Mouse (Mus musculus): ENCODE data around the gene Rpl19. TPM values are rescaled to one million over a fixed set of nuclear protein-coding genes. Genes with fewer than 3 reads are reported as not detected.

The Rpl19 gene
- polyA plus RNA-seq, 1 experiment from 2014 or later = 820 TPM

DNA sequence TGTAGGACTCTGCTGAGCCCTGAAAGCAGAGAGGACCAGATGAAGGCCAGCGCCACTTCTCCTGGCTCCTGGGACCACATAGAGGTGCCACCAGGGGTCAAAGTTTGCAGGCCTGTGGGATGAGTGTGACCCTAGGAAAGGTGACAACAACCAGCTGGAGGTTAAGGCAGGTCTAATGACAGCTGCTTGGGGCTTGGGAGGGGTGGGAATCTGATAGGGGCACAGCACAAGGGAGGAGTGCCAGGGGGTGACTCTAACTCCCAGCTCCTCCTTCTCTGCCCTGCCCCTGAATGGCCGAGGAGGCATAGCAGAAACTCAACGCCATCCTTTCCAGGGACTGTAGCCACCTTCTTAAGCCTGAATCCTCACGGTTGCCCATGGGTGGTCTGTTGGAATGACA lies 9.7 kb upstream of the Rpl19 start:
- Histone ChIP-seq H3K4me1 (replicated peaks) (peaks cover 15% of the 10 kb centered on the region), H3K9ac (no peak overlapping the region), H3K27ac (no peak overlapping the region), H3K36me3 (no peaks in the 10 kb centered on the region), H3K4me2 (no peak overlapping the region), H3K4me3 (replicated peaks) (no peak overlapping the region), H3K27me3 (peaks cover 51% of the 10 kb centered on the region), H3K9me3 (replicated peaks) (no peaks in the 10 kb centered on the region)
- no peak for ATAC-seq (ENCODE audit: low read depth)
- no peak for DNase-seq
- 77% methylated on average over 4 of the region's 4 CpGs for WGBS (ENCODE audit: insufficient replicate concordance)

DNA sequence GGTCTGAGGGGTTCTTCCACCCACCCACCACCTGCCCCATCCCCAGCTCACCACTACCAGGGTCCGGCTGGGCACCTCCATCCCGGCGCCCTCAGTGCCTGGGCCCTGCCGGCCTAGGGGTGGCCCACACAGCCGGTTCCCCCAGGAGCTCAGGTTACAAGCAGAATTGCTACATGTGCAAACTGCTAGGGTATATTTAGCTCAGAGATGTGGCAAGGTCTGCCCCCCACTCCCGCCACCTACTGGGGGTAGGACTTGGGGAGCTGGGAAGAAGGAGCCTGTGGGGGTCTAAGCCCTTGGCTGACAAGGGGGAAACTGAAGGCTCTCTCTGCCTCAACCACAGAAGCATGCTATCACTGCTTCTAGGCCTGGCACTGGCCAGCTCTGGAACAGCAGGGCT lies 8.3 kb upstream of the Rpl19 start:
- H3K4me1 ChIP-seq (replicated peaks) = peaks cover 29% of the 10 kb centered on the region
- WGBS (ENCODE audit: insufficient replicate concordance) = 73% methylated on average over 6 of the region's 6 CpGs
- H3K27me3 ChIP-seq = peaks cover 52% of the 10 kb centered on the region
- no peak overlapping the region for H3K9ac ChIP-seq
- DNase-seq (no peak), ATAC-seq (ENCODE audit: low read depth) (no peak)
- H3K4me2 ChIP-seq = no peak overlapping the region
- no peaks in the 10 kb centered on the region for H3K9me3 ChIP-seq (replicated peaks)
- H3K27ac ChIP-seq = no peak overlapping the region
- H3K36me3 ChIP-seq = no peaks in the 10 kb centered on the region
- H3K4me3 ChIP-seq (replicated peaks) = no peak overlapping the region

DNA sequence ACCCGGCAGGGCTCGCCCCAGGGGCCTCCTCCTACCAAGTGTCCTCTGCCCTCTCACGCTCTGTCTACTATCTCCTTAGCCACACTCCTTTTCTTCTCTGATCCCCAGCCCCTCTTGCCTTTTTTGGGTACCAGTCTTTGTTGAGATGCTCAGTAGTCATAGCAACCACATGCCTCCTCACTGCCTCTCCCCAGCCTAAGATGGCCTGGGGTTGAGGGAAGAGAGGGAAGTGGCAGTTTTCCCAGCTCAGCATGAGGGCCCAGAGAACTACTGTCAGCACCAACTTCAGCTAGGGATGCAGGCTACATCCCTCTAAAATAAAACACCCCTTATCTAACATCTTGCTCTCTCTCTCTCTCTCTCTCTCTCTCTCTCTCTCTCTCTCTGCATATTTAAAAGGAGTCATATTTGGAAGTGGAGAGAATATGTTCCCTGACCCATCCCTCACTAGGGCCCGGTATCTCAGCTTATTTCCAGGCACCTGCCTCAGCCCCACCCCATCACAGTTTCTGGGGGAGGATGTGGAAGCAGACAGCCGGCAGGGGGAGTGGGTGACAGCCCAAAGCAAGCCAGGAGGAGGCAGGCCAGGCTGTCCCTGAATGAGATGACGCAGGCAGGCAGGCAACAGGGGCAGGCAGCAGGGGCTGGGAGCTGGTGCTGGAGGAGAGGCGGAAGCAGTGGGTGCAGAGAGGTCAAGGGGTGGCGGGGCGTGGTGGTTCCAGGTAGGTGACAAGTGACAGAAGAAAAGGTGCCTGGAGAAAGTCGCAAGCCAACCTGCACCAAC lies 7.5 kb upstream of the Rpl19 start:
- 33% methylated on average over 10 of the region's 10 CpGs for WGBS (ENCODE audit: insufficient replicate concordance)
- Histone ChIP-seq H3K27me3 (peaks cover 55% of the 10 kb centered on the region), H3K9me3 (replicated peaks) (no peaks in the 10 kb centered on the region), H3K4me1 (replicated peaks) (peaks cover 32% of the 10 kb centered on the region), H3K9ac (no peak overlapping the region), H3K27ac (no peak overlapping the region), H3K4me3 (replicated peaks) (no peak overlapping the region), H3K4me2 (no peak overlapping the region), H3K36me3 (no peaks in the 10 kb centered on the region)
- DNase-seq (no peak), ATAC-seq (ENCODE audit: low read depth) (no peak)

DNA sequence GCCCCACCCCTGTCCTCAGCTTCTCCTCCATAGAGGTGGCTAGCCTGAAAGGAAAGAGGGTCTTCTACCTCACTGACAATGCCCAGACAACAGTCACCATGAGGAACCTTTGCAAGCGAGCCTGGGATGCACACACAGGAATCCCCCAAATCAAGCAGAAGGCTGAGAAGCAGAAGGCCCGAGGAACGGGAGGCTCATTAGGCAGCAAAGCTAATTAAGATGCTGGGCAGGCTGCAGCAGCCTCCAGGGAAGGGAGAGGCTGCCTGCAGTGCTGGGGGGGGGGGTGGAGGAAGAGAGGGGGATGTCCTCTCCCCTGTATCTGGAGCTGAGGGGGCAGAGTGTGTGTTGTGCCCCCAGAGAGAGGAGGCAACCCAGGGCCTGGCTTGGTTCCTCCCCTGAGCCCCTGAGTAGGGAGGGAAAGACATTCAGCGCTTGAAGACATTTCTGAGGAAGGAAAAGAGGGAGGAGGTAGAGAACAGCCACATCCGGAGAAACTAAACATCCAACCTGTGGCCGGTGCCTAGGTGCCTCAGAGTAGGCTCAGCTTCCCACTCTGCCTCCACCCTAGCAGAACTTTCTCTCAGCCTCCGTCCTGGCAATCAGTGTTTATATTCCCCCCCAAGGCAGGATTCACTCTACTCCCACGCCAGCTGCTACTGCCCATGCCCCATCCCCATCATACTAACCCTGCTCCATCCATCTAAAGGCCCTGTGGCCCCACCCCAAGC lies 6.5 kb upstream of the Rpl19 start:
- peaks cover 55% of the 10 kb centered on the region for H3K27me3 ChIP-seq
- no peaks in the 10 kb centered on the region for H3K36me3 ChIP-seq

DNA sequence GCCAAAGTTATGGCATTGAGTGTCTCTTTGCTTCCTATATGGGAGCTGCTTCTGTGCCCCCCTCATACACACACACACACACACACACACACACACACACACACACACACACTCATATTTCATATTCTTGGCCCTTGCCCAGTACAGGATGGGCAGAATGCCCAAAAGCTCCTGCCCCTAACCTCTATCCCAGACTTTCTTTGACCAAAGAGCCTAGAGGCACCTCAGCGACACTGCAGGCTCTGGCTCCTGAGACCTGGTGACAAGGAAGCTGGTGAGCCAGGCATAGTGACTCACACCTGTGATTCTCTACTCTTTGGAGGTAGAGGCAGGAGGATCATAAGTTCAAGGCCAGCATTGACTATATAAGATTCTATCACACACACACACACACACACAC lies 5.8 kb upstream of the Rpl19 start:
- H3K9me3 ChIP-seq (replicated peaks) = no peaks in the 10 kb centered on the region
- WGBS (ENCODE audit: insufficient replicate concordance) = 78% methylated on average over 1 of the region's 1 CpGs
- no peak overlapping the region for H3K4me3 ChIP-seq (replicated peaks)
- H3K4me2 ChIP-seq = no peak overlapping the region
- no peak overlapping the region for H3K27ac ChIP-seq
- H3K4me1 ChIP-seq (replicated peaks) = peaks cover 34% of the 10 kb centered on the region
- peaks cover 55% of the 10 kb centered on the region for H3K27me3 ChIP-seq
- no peak for ATAC-seq (ENCODE audit: low read depth)
- no peak overlapping the region for H3K9ac ChIP-seq
- no peaks in the 10 kb centered on the region for H3K36me3 ChIP-seq
- DNase-seq = no peak

More for the DNA sequence above, 6.5 kb upstream of the Rpl19 start:
- Histone ChIP-seq H3K4me3 (replicated peaks) (no peak overlapping the region), H3K4me2 (no peak overlapping the region), H3K9me3 (replicated peaks) (no peaks in the 10 kb centered on the region), H3K27ac (no peak overlapping the region), H3K9ac (no peak overlapping the region), H3K4me1 (replicated peaks) (peaks cover 32% of the 10 kb centered on the region)
- no peak for ATAC-seq (ENCODE audit: low read depth)
- 36% methylated on average over 8 of the region's 8 CpGs for WGBS (ENCODE audit: insufficient replicate concordance)
- DNase-seq = no peak

DNA sequence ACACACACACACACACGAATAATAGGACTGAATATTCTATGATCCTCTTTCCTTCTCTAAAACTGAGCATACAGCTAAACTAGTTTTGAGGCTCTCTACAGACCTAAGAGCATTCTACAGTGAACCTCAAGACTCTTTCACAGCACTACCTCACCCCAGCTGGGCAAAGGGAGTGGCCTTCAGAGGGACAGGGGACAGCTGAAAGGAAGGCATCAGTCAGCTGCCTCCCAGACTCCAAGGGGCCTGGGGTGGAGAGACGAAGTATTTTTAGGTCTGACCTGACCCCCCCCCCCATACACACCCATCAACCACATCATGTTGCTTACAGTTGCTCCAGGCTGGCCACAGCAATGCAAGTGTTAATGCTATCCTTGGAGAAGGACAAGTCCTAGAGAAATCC lies 5.4 kb upstream of the Rpl19 start:
- Histone ChIP-seq H3K9me3 (replicated peaks) (no peaks in the 10 kb centered on the region), H3K4me1 (replicated peaks) (peaks cover 38% of the 10 kb centered on the region), H3K27ac (no peak overlapping the region), H3K36me3 (no peaks in the 10 kb centered on the region), H3K27me3 (peaks cover 55% of the 10 kb centered on the region), H3K9ac (no peak overlapping the region), H3K4me2 (peak overlapping the region; percentile 95; the same call in 1 of the 2 replicates), H3K4me3 (replicated peaks) (no peak overlapping the region)
- DNase-seq (no peak), ATAC-seq (ENCODE audit: low read depth) (no peak)
- 60% methylated on average over 2 of the region's 2 CpGs for WGBS (ENCODE audit: insufficient replicate concordance)

DNA sequence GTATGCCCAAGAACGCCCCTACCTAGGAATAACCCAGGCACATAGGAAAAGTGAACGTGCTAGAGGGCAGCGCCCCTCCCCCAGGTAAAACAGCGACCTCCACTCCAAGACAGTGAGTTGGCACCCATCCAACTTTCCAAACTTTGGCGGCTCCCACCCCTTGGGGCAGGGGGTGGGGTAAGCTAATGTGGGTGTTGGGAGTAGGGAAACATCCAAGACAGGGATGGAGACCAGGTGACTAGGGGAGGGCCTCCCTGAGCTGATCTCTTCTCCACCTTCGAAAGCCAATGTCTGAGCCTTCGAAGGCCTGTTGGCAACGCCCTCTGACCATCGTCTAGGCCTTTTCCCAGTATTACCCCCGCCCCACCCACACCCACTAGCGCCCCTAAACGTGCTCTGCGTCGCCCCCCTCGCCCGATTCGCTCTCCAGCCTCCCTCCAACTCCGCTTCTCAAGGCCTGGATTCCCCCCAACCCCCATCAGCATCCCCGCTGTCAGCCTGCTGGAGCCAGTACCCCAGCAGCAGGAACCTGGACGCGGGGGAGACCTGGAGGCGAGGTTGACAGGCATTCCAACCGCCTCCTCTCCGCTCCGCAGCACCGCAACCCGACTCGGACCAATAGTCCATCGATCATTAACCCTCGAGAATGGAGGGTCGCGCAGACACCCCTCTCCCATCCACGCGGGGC lies 4.8 kb upstream of the Rpl19 start:
- ATAC-seq (ENCODE audit: low read depth) (no peak), DNase-seq (no peak)
- Histone ChIP-seq H3K4me1 (replicated peaks) (peaks cover 40% of the 10 kb centered on the region), H3K4me2 (peak overlapping the region; percentile 95), H3K4me3 (replicated peaks) (peak overlapping the region; percentile 65), H3K9ac (peak overlapping the region; percentile 72), H3K36me3 (no peaks in the 10 kb centered on the region), H3K27ac (no peak overlapping the region), H3K27me3 (peaks cover 55% of the 10 kb centered on the region), H3K9me3 (replicated peaks) (no peaks in the 10 kb centered on the region)
- 12% methylated on average over 34 of the region's 34 CpGs for WGBS (ENCODE audit: insufficient replicate concordance)

DNA sequence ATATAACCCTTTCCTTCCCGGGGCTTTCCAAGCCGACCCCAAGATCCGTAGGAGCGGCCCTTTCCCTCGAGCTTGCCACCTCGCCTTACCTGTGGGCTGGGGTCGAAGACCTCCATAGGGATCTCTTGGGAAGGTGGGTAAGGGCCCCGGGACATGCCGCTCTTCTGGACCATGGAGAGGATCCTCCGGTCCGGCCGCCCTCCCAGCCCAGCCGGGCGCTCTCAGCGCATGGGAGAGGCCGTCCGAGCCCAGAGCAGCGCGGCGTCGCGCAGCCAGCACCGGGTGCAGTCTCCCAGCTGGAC lies 4.3 kb upstream of the Rpl19 start:
- ATAC-seq (ENCODE audit: low read depth) = no peak
- H3K4me2 ChIP-seq = peak overlapping the region; percentile 95
- peaks cover 55% of the 10 kb centered on the region for H3K27me3 ChIP-seq
- 0% methylated on average over 23 of the region's 23 CpGs for WGBS (ENCODE audit: insufficient replicate concordance)
- no peaks in the 10 kb centered on the region for H3K36me3 ChIP-seq
- peak overlapping the region; percentile 65 for H3K4me3 ChIP-seq (replicated peaks)
- peaks cover 40% of the 10 kb centered on the region for H3K4me1 ChIP-seq (replicated peaks)
- no peaks in the 10 kb centered on the region for H3K9me3 ChIP-seq (replicated peaks)
- no peak for DNase-seq
- no peak overlapping the region for H3K27ac ChIP-seq
- H3K9ac ChIP-seq = peak overlapping the region; percentile 72

DNA sequence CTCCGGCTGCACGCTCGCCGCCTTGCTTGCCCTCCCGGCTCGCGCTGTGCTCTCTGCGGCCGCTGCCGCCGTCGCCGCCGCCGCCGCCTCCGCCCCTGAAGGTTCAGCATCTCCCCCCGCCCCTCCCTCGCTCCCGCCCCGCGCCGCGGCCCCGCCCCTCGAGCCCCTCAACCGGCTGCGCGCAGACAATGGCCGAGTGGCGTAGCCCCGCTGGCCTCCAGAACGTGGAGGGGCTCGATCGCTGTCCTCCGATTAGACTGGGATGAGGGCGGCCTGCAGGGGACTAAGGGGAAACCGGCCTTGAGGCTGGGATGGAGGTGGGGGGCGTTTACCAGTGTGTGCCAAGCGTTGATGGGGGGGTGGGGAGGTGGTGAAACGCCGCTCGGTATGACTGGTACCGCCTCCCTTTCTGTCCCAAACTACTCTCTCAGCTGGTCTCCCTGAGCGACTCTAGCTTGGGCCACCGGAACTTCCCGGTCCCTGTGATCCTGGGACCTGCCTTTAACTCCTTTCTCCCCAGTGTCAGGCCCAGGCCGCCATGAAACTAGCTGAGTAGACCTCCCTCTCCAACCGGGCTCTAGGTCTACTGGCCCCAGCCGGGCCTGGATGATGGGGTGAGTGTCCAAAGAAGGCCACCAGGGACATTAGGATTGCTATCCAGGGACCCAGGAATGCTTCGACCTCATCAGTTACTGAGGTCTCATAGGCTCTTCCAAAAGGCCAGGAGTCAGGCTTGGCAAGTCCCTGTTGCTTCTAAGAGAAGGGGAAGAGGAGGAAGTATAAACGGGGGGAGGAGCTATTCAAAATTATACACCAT lies 3.7 kb upstream of the Rpl19 start, which contains the start of gene Cacnb1:
Gene Cacnb1 (minus strand): TSS at position 480 of the 817 bp plus-strand sequence.
- peaks cover 52% of the 10 kb centered on the region for H3K27me3 ChIP-seq

GRCm38 (mm10) chr11:98024516-98024915 lies 2.0 kb upstream of the Rpl19 start:
- H3K4me3 ChIP-seq (replicated peaks) = no peak overlapping the region
- H3K4me1 ChIP-seq (replicated peaks) = peaks cover 51% of the 10 kb centered on the region
- H3K9ac ChIP-seq = no peak overlapping the region
- ATAC-seq (ENCODE audit: low read depth) = no peak
- peaks cover 42% of the 10 kb centered on the region for H3K27me3 ChIP-seq
- DNase-seq = no peak
- no peaks in the 10 kb centered on the region for H3K9me3 ChIP-seq (replicated peaks)
- no peak overlapping the region for H3K27ac ChIP-seq
- no peak overlapping the region for H3K4me2 ChIP-seq
- 68% methylated on average over 3 of the region's 3 CpGs for WGBS (ENCODE audit: insufficient replicate concordance)
- H3K36me3 ChIP-seq = peaks cover 15% of the 10 kb centered on the region

More for the DNA sequence above, 3.7 kb upstream of the Rpl19 start, which contains the start of gene Cacnb1:
- no peak for DNase-seq
- 2% methylated on average over 51 of the region's 52 CpGs for WGBS (ENCODE audit: insufficient replicate concordance)
- H3K36me3 ChIP-seq = no peaks in the 10 kb centered on the region
- peak within 1 kb of the TSS; percentile 95 for H3K4me2 ChIP-seq
- H3K4me1 ChIP-seq (replicated peaks) = peaks cover 44% of the 10 kb centered on the region
- H3K27ac ChIP-seq = peak within 1 kb of the TSS; percentile 32
- ATAC-seq (ENCODE audit: low read depth) = 0 out of 2 replicates have a peak, but pooled peaks have one; percentile 8
- peak within 1 kb of the TSS; percentile 72 for H3K9ac ChIP-seq
- peak within 1 kb of the TSS; percentile 65 for H3K4me3 ChIP-seq (replicated peaks)
- H3K9me3 ChIP-seq (replicated peaks) = no peaks in the 10 kb centered on the region

DNA sequence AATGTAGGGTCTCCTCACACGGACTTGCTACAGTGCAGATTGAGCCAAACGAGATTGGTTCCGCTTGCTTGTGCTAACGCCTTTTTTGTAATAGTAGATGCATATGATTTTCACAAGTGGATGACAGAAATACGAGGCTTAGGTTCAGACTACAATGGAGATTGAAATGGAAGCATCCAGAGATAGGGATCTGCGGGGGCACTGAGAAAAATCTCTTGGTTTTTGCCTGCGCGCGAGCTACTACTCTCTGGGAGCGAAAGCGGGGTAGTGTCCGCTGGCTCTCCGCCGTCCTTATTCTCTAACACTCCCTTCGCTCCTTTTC lies 301 bp upstream of the Rpl19 start:
- H3K27me3 ChIP-seq = peaks cover 25% of the 10 kb centered on the region
- H3K9ac ChIP-seq = peak overlapping the region; percentile 99
- H3K4me1 ChIP-seq (replicated peaks) = peaks cover 47% of the 10 kb centered on the region
- 6% methylated on average over 15 of the region's 15 CpGs for WGBS (ENCODE audit: insufficient replicate concordance)
- peak overlapping the region; percentile 98 for H3K4me3 ChIP-seq (replicated peaks)
- peak overlapping the region; percentile 88 for H3K27ac ChIP-seq
- ATAC-seq (ENCODE audit: low read depth) = no peak
- no peaks in the 10 kb centered on the region for H3K9me3 ChIP-seq (replicated peaks)
- H3K4me2 ChIP-seq = peak overlapping the region; percentile 82
- peaks cover 32% of the 10 kb centered on the region for H3K36me3 ChIP-seq
- no peak for DNase-seq

All from liver, embryonic 13.5 days (tissue).